In genomic region chr4:120404778-120405143, GRCm38 (mm10) we compare ENCODE assay signal across 8 mouse cellular contexts. TPM values are rescaled to one million over a fixed set of nuclear protein-coding genes. Genes with fewer than 3 reads are reported as not detected.
DNase-seq lines count a peak whose midpoint lies in the region; ATAC-seq and TF ChIP-seq lines count a peak whose summit lies in the region.

No protein-coding gene starts in this region.

- TF ChIP-seq POLR2A in thymus, adult 2 months (IDR thresholded peaks at IDR 0.05; ENCODE audit: control insufficient read depth, extremely low read depth, insufficient read depth, low read length, poor library complexity): no peak

- H3K9me3 ChIP-seq in heart, embryonic 13.5 days: no peaks in the 10 kb centered on the region
- H3K9me3 ChIP-seq in hindbrain, embryonic 11.5 days (ENCODE audit: control insufficient read depth, low read length): no peaks in the 10 kb centered on the region

- H3K9ac ChIP-seq in heart, embryonic 13.5 days: peak overlapping the region; percentile 99
- H3K9ac ChIP-seq in hindbrain, embryonic 11.5 days (ENCODE audit: low read depth, low read length): no peak overlapping the region

- H3K4me3 ChIP-seq in heart, embryonic 13.5 days: peak overlapping the region; percentile 97
- peak overlapping the region; percentile 23 for H3K4me3 ChIP-seq in thymus, adult 2 months (ENCODE audit: control insufficient read depth, insufficient read depth, low read length)
- peak overlapping the region; percentile 85 for H3K4me3 ChIP-seq in hindbrain, embryonic 11.5 days (ENCODE audit: low read depth, low read length)
- H3K4me3 ChIP-seq in macrophage (ENCODE audit: inconsistent target): peak overlapping the region; percentile 17; the same call in 1 of the 2 replicates

- peak overlapping the region; percentile 77 for H3K4me2 ChIP-seq in heart, embryonic 13.5 days
- H3K4me2 ChIP-seq in hindbrain, embryonic 11.5 days (replicated peaks; ENCODE audit: low read depth, low read length): peak overlapping the region; percentile 27

- TF ChIP-seq CTCF in thymus, adult 2 months (IDR thresholded peaks at IDR 0.05; ENCODE audit: borderline replicate concordance, control insufficient read depth, extremely low read depth, insufficient read depth, low read length, poor library complexity): no peak

- peaks cover 37% of the 10 kb centered on the region for H3K4me1 ChIP-seq in heart, embryonic 13.5 days
- H3K4me1 ChIP-seq in thymus, adult 2 months (replicated peaks; ENCODE audit: control insufficient read depth, insufficient read depth, low read length): peaks cover 4% of the 10 kb centered on the region; the same call in 1 of the 2 replicates
- H3K4me1 ChIP-seq in hindbrain, embryonic 11.5 days (replicated peaks; ENCODE audit: control insufficient read depth, insufficient read depth, low read length): no peaks in the 10 kb centered on the region

- no peaks in the 10 kb centered on the region for H3K27me3 ChIP-seq in heart, embryonic 13.5 days (replicated peaks)
- H3K27me3 ChIP-seq in thymus, adult 2 months (ENCODE audit: control insufficient read depth, insufficient read depth, low read length): no peaks in the 10 kb centered on the region
- H3K27me3 ChIP-seq in hindbrain, embryonic 11.5 days (ENCODE audit: control insufficient read depth, insufficient read depth, low read length): no peaks in the 10 kb centered on the region

- no peak for DNase-seq in heart, postnatal 4 days
- no peak for DNase-seq in thymus, adult 2 months
- DNase-seq in thymus, postnatal 25 days: no peak
- DNase-seq in hindbrain, embryonic 11.5 days (ENCODE audit: low spot score): no peak
- DNase-seq in urinary bladder, postnatal 10 days (ENCODE audit: low spot score): no peak
- DNase-seq in natural killer cell, adult 2 months (ENCODE audit: low spot score in 2 of 2): no peak

- ATAC-seq in heart, embryonic 13.5 days (ENCODE audit: extremely low read depth, insufficient number of reproducible peaks, low FRiP score, low TSS enrichment): no peak
- peak; percentile 27; the same call in 1 of the 2 replicates for ATAC-seq in hindbrain, embryonic 11.5 days (ENCODE audit: low FRiP score)

- H3K27ac ChIP-seq in heart, embryonic 13.5 days (replicated peaks): peak overlapping the region; percentile 53
- no peak overlapping the region for H3K27ac ChIP-seq in thymus, adult 2 months (ENCODE audit: control insufficient read depth, insufficient read depth, low read length)
- H3K27ac ChIP-seq in hindbrain, embryonic 11.5 days (ENCODE audit: low read depth, low read length): no peak overlapping the region
- no peak overlapping the region for H3K27ac ChIP-seq in macrophage

- 10% methylated on average over 21 of the region's 21 CpGs for WGBS in heart, embryonic 13.5 days
- 15% methylated on average over 21 of the region's 21 CpGs for WGBS in thymus, adult 2 months
- WGBS in hindbrain, embryonic 11.5 days: 12% methylated on average over 16 of the region's 21 CpGs
- WGBS in macrophage (ENCODE audit: missing documents): 30% methylated on average over 9 of the region's 21 CpGs

- no peaks in the 10 kb centered on the region for H3K36me3 ChIP-seq in heart, embryonic 13.5 days
- no peaks in the 10 kb centered on the region for H3K36me3 ChIP-seq in thymus, adult 2 months (ENCODE audit: control insufficient read depth, insufficient read depth, low read length)
- H3K36me3 ChIP-seq in hindbrain, embryonic 11.5 days (ENCODE audit: control insufficient read depth, insufficient read depth, low read length): no peaks in the 10 kb centered on the region
- H3K36me3 ChIP-seq in macrophage (ENCODE audit: inconsistent target): no peaks in the 10 kb centered on the region

- H3K79me2 ChIP-seq in macrophage (ENCODE audit: inconsistent target): peaks cover 31% of the 10 kb centered on the region

RNA-seq across cellular contexts. Expression of gene Scmh1, which starts 0.3 kb away (rescaled TPM):
- polyA plus RNA-seq in heart, embryonic 13.5 days (2015; fragmentation: Nextera tagmentation; extraction: Ambion mirVana): 67.8 and 70.0 TPM in 2 replicates
- 100 to 1,000 TPM; 104 to 106 TPM for total RNA-seq in heart, postnatal 4 days (2021)
- 41.7 and 48.3 TPM in 2 replicates for polyA plus RNA-seq in thymus, adult 2 months (2012; rRNA removed)
- polyA plus RNA-seq in hindbrain, embryonic 11.5 days (2014; fragmentation: Nextera tagmentation; extraction: Ambion mirVana): 47.3 and 53.5 TPM in 2 replicates
- total RNA-seq in macrophage (2018; cell fraction: chromatin; rRNA removed): 100 to 1,000 TPM in 2 of 26 experiments, 10 to 100 TPM in 24; 20.4 to 110 (median 76.5) TPM
- total RNA-seq in macrophage (2018; cell fraction: cytosol; rRNA removed): 10 to 100 TPM; 14.1 to 23.1 (median 19.1) TPM
- 10 to 100 TPM; 13.8 to 75.8 (median 36.3) TPM for total RNA-seq in macrophage (2018; cell fraction: nucleus; rRNA removed)
- polyA plus RNA-seq in macrophage (2018): 14.3 to 28.1 TPM (median 16.7 TPM) in 3 replicates

Comparison
In these comparisons a context has a peak if more than half of its experiments do, and no peak if none do; other contexts are left out.
1. H3K4me3 ChIP-seq: peak in every context shown above with its lines; median percentile 97 in heart, embryonic 13.5 days; 85 in hindbrain, embryonic 11.5 days; 23 in thymus, adult 2 months; 17 in macrophage.